Mouse (Mus musculus) hindbrain, embryonic 15.5 days (tissue): ENCODE results near the gene Ptrh1. TPM values are rescaled to one million over a fixed set of nuclear protein-coding genes. Genes with fewer than 3 reads are reported as not detected.
A peak's percentile ranks its signal among the peaks of the same experiment; 100 is the strongest.

ENCODE experiments used
- ATAC-seq: fragments of 200-750 bp; cut with Nextera tagmentation; 2 replicates; pipeline ENCODE4 v1.8.0; 2017; ENCODE audit warnings: low read depth, moderate number of reproducible peaks, moderate TSS enrichment; ENCODE audit not compliant: low FRiP score
- H3K27ac ChIP-seq: fragments of 300-500 bp; sonication (generic); replicated peaks from 2 replicates; pipeline ENCODE4 v1.5.1; 2015; ENCODE audit warnings: mild to moderate bottlenecking, inconsistent platforms
- H3K27me3 ChIP-seq: fragments of 300-500 bp; sonication (generic); 2 replicates; pipeline ENCODE4 v1.6.1; 2015; ENCODE audit warnings: control low read depth, inconsistent platforms
- H3K36me3 ChIP-seq: fragments of 300-500 bp; sonication (generic); 2 replicates; pipeline ENCODE4 v1.6.1; 2015; ENCODE audit warnings: control low read depth, inconsistent platforms
- H3K4me1 ChIP-seq: fragments of 300-500 bp; sonication (generic); replicated peaks from 2 replicates; pipeline ENCODE4 v1.6.1; 2015; ENCODE audit warnings: control low read depth, inconsistent platforms
- H3K4me2 ChIP-seq: fragments of 300-500 bp; sonication (generic); 2 replicates; pipeline ENCODE4 v1.6.1; 2015; ENCODE audit warnings: moderate library complexity, mild to moderate bottlenecking, inconsistent platforms
- H3K4me3 ChIP-seq: fragments of 300-500 bp; sonication (generic); 2 replicates; pipeline ENCODE4 v1.5.1; 2015; ENCODE audit warnings: mild to moderate bottlenecking, inconsistent platforms
- H3K9ac ChIP-seq: fragments of 300-500 bp; sonication (generic); 2 replicates; pipeline ENCODE4 v1.6.1; 2015; ENCODE audit warnings: inconsistent platforms
- H3K9me3 ChIP-seq: fragments of 300-500 bp; sonication (generic); 2 replicates; pipeline ENCODE4 v1.6.1; 2016; ENCODE audit warnings: control low read depth, inconsistent platforms
- WGBS: fragments of 180-500 bp; shearing (Covaris S2); methylation state at CpG from one replicate; pipeline ENCODE4 v1.1.7; 2015; 5-methylcytosine and 5-hydroxymethylcytosine counted together
- polyA plus RNA-seq: library from polyadenylated mRNA; unstranded; fragments of >200 nt; fragmentation: Nextera tagmentation; extraction: Ambion mirVana; gene quantifications from 2 replicates; pipeline ENCODE4 v1.2.1, GENCODE M21; 2015

Gene Ptrh1
- polyA plus RNA-seq, 1 experiment from 2014 or later, result 5.0 TPM

DNA sequence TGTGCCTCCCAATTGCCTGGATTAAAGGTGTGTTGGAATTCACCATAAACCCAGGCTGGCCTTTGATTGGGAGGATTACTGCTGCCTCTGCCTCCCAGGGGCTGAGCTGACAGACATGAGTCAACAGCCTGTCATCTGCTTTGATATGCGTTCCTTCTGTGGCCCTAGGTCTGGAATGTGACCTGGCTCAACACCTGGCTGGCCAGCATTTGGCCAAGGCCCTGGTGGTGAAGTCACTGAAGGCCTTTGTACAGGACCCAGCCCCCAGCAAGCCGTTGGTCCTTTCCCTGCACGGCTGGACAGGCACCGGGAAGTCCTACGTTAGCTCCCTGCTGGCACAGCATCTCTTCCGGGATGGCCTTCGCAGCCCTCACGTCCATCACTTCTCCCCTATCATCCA is 17.1 kb upstream of the Ptrh1 start:
- 68% methylated on average over 8 of the region's 8 CpGs for WGBS
- Histone ChIP-seq H3K4me1 (peaks cover 23% of the 10 kb centered on the region), H3K27me3 (no peaks in the 10 kb centered on the region), H3K9ac (peak overlapping the region; percentile 11; the same call in 1 of the 2 replicates), H3K36me3 (peaks cover 34% of the 10 kb centered on the region), H3K27ac (no peak overlapping the region), H3K4me2 (peak overlapping the region; percentile 22; the same call in 1 of the 2 replicates), H3K9me3 (no peaks in the 10 kb centered on the region), H3K4me3 (no peak overlapping the region)
- no peak for ATAC-seq

DNA sequence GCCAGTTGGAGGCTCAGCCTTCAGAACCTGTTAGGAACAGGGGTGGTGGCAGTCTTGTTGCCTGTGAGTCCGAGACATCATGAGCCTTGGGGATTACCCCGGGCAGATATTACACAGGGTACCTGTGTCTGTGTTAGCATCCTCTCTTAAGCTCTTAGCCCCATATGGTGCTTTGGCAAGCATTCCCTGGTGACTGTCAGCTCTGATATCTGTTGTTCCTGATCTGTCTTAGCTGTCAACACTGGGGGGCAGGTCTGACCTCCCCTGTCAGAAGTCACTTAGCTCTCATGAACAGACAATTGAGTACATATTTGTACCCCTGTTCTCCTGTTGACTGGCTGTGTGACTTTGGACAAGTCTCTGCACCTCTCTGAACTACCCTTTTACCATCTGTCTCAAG is 16.6 kb upstream of the Ptrh1 start:
- Histone ChIP-seq H3K27ac (no peak overlapping the region), H3K9ac (peak overlapping the region; percentile 11; the same call in 1 of the 2 replicates), H3K4me2 (no peak overlapping the region), H3K9me3 (no peaks in the 10 kb centered on the region), H3K4me3 (no peak overlapping the region), H3K4me1 (peaks cover 23% of the 10 kb centered on the region), H3K27me3 (no peaks in the 10 kb centered on the region), H3K36me3 (peaks cover 31% of the 10 kb centered on the region)
- WGBS, result 80% methylated on average over 2 of the region's 2 CpGs
- ATAC-seq, result no peak

DNA sequence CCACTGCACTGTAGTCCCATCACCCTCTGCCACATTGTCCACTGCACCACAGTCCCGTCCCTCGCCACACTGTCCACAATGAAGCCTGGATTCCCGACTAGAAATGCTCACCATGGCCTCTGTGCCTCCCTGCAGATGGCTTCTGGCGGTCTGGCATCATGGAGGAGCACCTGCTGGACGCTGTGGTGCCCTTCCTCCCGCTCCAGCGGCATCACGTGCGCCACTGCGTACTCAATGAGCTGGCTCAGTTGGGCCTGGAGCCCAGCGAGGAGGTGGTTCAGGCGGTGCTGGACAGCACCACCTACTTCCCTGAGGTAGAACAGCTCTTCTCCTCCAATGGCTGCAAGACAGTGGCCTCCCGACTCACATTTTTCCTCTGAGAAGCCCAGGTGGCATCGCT is 14.2 kb upstream of the Ptrh1 start:
- no peak overlapping the region for H3K4me2 ChIP-seq
- H3K4me3 ChIP-seq, result no peak overlapping the region
- 89% methylated on average over 14 of the region's 14 CpGs for WGBS
- H3K9me3 ChIP-seq, result no peaks in the 10 kb centered on the region
- peaks cover 19% of the 10 kb centered on the region; the same call in 1 of the 2 replicates for H3K36me3 ChIP-seq
- no peak for ATAC-seq
- H3K4me1 ChIP-seq, result peaks cover 23% of the 10 kb centered on the region
- H3K27me3 ChIP-seq, result no peaks in the 10 kb centered on the region
- no peak overlapping the region for H3K27ac ChIP-seq
- H3K9ac ChIP-seq, result no peak overlapping the region

DNA sequence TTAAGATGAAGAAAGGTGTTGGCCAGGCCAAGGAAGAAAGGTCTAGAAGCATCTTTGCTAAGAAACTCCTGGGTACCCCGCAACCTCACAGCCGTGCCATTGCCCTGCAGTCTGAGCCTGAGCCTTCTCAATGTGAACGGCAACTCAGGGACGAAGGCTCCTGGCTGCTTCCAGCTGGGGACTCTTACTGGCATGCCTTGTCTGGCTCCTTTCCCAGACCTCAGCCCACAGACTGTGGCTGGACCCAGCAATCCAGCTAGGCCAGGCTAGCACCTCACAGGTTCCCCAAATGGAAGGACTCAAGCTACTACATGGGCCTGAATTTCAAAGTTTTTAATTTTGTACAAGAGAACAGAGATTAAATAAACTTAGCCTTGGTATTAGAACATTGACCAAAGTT is 13.7 kb upstream of the Ptrh1 start:
- Histone ChIP-seq H3K36me3 (peaks cover 19% of the 10 kb centered on the region; the same call in 1 of the 2 replicates), H3K4me1 (peaks cover 19% of the 10 kb centered on the region), H3K4me2 (no peak overlapping the region)

DNA sequence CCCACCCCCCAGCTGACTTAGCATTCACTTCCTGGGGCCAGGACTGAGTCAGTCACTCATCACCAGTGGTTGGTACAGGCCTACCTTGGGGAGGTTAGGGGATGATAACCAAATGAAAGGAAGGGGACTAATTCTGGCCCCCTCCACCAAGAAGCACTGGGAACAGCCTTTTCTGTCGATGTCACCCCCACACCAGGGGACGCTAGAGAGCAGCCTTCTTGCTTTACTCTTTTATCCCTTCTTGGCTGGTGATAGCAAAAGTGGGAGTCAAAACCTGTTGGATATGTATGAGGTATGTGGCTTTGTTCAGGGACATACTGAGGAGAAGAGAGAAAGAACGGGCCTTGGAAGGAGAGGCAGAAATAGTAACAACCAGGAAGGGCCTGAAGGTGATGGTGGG is 12.2 kb upstream of the Ptrh1 start:
- no peak overlapping the region for H3K4me3 ChIP-seq
- H3K4me1 ChIP-seq, result peaks cover 11% of the 10 kb centered on the region
- 78% methylated on average over 3 of the region's 3 CpGs for WGBS
- no peak overlapping the region for H3K9ac ChIP-seq
- no peak for ATAC-seq
- no peak overlapping the region for H3K27ac ChIP-seq
- peaks cover 19% of the 10 kb centered on the region; the same call in 1 of the 2 replicates for H3K36me3 ChIP-seq
- H3K9me3 ChIP-seq, result no peaks in the 10 kb centered on the region
- H3K4me2 ChIP-seq, result no peak overlapping the region
- H3K27me3 ChIP-seq, result no peaks in the 10 kb centered on the region

More for the DNA sequence above, 13.7 kb upstream of the Ptrh1 start:
- H3K9me3 ChIP-seq, result no peaks in the 10 kb centered on the region
- no peak overlapping the region for H3K27ac ChIP-seq
- ATAC-seq, result no peak
- no peak overlapping the region for H3K9ac ChIP-seq
- H3K4me3 ChIP-seq, result no peak overlapping the region
- no peaks in the 10 kb centered on the region for H3K27me3 ChIP-seq
- 84% methylated on average over 4 of the region's 4 CpGs for WGBS

DNA sequence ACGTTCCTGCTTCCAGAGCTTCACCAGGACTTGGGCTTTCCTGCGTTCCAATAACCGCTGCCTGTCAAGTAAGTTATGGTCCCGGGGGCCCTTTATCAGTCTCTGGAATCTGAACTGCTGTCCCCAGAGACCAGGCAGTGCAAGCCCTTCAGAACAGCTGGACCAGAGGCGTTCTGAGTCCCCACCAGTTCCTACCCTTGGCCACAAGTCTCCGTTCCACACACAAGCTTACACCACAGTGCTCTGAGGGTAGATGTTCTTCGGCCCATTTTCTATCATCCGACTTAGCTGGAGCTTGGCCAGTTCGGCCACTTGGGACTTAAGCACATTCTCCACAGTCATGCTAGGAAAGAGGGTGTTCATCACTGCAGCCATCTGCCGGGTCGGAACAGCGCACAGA is 8.3 kb upstream of the Ptrh1 start:
- H3K27ac ChIP-seq, result no peak overlapping the region
- no peaks in the 10 kb centered on the region for H3K36me3 ChIP-seq
- H3K4me1 ChIP-seq, result no peaks in the 10 kb centered on the region
- no peaks in the 10 kb centered on the region for H3K9me3 ChIP-seq
- H3K27me3 ChIP-seq, result no peaks in the 10 kb centered on the region
- H3K9ac ChIP-seq, result no peak overlapping the region
- H3K4me3 ChIP-seq, result no peak overlapping the region
- no peak overlapping the region for H3K4me2 ChIP-seq
- no peak for ATAC-seq
- WGBS, result 63% methylated on average over 12 of the region's 12 CpGs

DNA sequence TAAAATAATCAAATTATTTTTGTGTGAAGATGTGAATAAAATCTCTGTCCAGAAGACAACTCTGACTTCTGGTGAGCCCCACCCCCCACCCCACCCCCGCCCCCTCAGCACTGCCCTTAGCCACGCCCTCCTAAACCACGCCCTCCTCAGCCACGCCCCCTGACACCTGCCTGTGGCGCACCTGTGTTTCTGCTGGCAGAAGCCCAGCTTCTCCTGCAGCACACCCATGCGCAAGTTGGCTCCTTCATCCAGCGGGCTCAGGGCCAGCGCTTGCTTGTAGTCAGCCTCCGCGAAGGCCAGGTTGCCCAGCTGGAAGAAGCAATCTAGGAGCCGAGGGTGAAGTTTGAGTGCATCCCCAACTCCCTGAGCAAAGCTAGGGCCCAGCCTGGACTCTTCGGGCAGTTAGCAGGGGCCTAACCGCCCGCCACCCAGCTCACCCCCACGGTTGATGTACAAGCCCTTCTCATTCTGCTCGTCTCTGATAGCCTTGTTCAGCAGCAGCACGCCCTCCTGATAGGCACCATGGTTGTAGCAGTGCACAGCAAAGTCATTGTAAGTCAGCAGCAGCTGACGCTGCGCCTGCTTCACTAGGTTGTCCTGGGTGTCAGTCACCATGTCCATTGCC is 6.8 kb upstream of the Ptrh1 start:
- no peaks in the 10 kb centered on the region for H3K9me3 ChIP-seq
- H3K27me3 ChIP-seq, result no peaks in the 10 kb centered on the region
- 53% methylated on average over 19 of the region's 19 CpGs for WGBS
- no peak overlapping the region for H3K4me2 ChIP-seq
- H3K9ac ChIP-seq, result no peak overlapping the region
- ATAC-seq, result no peak
- H3K36me3 ChIP-seq, result no peaks in the 10 kb centered on the region
- no peaks in the 10 kb centered on the region for H3K4me1 ChIP-seq
- H3K27ac ChIP-seq, result no peak overlapping the region
- no peak overlapping the region for H3K4me3 ChIP-seq

DNA sequence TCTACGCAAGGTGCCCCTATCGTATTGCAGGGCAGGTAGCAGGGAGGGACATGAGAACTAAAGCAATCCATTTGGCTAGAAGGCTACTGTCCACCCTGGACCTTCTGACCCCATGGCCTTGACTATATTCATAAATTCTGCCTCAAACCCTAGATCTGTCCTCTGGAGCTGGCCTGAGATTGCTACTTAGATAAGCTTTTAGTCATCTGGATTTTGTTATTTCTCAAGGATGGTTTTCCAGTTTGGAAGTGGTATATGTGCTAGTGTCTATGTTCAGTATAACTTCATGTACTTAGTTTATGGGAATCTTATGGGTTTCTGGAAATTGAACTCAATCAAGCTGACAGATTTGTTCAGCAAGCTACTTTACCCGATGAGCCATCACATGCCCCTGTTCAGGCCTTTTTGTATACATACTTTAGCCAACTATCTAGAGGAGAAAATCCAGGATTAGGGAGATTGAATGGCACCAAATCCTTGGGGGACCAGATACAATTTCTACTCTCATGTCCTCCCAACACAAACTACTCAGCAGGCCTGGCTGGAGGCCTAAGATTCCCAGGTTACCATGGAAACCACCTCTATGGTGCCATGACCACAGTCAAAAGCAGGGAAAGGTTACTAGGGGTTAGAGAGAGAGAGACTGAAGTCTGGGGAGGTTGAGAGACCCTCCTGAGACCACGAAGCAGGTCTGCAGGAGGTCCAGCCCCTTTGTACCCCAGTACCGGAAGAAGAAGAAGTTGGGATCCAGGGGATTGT is 6.1 kb upstream of the Ptrh1 start:
- Histone ChIP-seq H3K4me2 (no peak overlapping the region), H3K9me3 (no peaks in the 10 kb centered on the region), H3K4me1 (no peaks in the 10 kb centered on the region; the same call in 1 of the 2 replicates), H3K36me3 (no peaks in the 10 kb centered on the region), H3K9ac (no peak overlapping the region), H3K27ac (no peak overlapping the region), H3K4me3 (no peak overlapping the region), H3K27me3 (no peaks in the 10 kb centered on the region)
- 56% methylated on average over 5 of the region's 5 CpGs for WGBS
- no peak for ATAC-seq

DNA sequence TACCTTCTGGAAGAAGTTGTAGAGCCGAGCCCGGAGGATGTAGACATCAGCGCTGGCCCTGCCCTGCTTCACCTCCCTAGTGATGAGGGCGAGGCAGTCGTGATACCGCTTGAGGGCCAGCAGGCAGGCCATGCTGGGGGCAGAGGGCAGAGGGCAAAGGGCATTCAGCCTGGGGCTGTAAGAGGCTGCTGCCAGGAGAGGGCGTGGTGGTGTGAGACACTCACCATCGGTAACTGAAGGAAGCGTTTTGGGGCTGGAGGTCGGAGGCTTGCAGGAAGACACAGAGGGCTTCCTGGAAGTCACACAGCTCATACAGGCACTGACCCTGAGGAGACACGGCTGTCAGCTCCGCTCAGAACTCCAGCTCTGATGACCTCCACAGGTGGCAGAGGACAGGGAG is 3.7 kb upstream of the Ptrh1 start:
- peaks cover 15% of the 10 kb centered on the region for H3K4me1 ChIP-seq
- no peaks in the 10 kb centered on the region for H3K9me3 ChIP-seq
- H3K27ac ChIP-seq, result no peak overlapping the region
- no peak overlapping the region for H3K9ac ChIP-seq
- 39% methylated on average over 12 of the region's 12 CpGs for WGBS
- no peaks in the 10 kb centered on the region for H3K36me3 ChIP-seq
- ATAC-seq, result no peak
- H3K4me3 ChIP-seq, result no peak overlapping the region
- H3K27me3 ChIP-seq, result no peaks in the 10 kb centered on the region
- no peak overlapping the region for H3K4me2 ChIP-seq

DNA sequence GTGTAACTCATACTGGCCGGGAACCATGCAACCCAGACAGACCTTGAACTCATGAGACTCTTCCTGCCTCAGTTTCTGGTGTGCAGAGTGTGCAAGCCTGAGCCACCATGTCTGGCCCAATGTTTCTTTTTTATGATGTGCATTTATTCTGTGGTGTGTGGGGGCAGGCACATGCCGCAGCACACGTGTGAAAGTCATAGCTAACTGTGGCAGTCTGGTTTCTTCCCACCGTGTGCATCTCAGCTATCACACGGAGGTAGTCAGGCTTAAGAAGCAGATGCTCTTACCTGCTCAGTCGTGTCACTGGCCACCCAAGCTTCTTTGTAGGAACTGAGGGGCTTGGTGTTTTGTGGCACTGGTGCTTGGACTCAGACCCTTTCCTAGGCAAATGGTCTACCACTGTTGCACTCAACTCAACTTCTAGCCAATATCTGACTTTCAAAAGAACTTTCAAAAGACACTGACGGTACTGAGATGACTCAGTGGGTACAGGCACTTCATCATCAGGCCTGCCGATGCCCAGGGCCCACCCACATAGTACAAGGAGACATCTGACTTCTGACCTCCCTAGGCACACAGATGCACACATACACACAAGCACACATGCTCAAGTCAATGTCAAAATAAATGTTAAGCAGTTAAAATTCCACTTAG is 2.8 kb upstream of the Ptrh1 start:
- H3K27ac ChIP-seq, result no peak overlapping the region
- no peak for ATAC-seq
- no peaks in the 10 kb centered on the region for H3K27me3 ChIP-seq
- no peak overlapping the region for H3K4me2 ChIP-seq
- H3K36me3 ChIP-seq, result no peaks in the 10 kb centered on the region
- no peaks in the 10 kb centered on the region for H3K9me3 ChIP-seq
- peaks cover 15% of the 10 kb centered on the region for H3K4me1 ChIP-seq
- WGBS, result 86% methylated on average over 8 of the region's 8 CpGs
- H3K9ac ChIP-seq, result no peak overlapping the region
- no peak overlapping the region for H3K4me3 ChIP-seq

DNA sequence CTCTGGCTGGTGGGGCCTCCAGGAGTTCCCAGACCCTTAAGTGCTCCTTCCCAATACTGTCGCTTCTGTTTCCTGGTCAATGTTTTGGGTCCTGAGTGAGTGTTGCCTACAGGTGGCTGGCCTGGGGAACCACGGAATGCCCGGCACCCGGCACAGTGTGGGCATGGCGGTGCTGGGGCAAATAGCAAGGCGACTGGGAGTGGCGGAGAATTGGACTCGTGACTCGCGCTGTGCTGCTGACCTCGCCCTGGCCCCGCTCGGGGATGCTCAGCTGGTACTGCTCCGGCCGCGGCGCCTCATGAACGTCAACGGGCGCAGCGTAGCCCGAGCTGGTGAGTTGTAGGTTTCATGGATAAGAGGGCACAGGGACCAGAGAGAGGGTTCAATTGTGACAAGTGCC is 606 bp downstream of the Ptrh1 start:
- Histone ChIP-seq H3K36me3 (no peaks in the 10 kb centered on the region), H3K4me3 (peak overlapping the region; percentile 60), H3K27ac (no peak overlapping the region), H3K4me1 (peaks cover 15% of the 10 kb centered on the region), H3K4me2 (peak overlapping the region; percentile 77), H3K9ac (peak overlapping the region; percentile 38), H3K27me3 (no peaks in the 10 kb centered on the region), H3K9me3 (no peaks in the 10 kb centered on the region)
- 27% methylated on average over 22 of the region's 22 CpGs for WGBS
- ATAC-seq, result no peak

DNA sequence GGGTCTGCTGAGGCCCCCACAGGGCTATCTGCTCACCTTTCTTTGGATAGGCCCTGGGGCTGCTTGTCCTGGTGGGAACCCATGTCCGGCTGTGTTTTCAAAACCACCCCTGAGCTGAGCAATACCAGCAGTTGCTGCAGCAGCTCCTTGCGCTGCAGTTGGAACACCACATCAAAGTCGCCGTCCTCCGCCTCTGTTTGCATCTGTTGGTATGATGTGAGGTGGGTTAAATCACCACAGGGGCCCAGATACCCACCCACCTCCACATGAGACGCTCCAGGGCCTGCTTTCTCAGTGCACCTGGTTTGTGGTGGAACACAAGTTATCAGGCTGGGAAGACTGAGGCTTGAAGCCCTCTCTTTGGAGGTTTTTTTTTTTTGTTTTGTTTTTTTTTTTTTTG is 2.5 kb downstream of the Ptrh1 start:
- no peak for ATAC-seq
- H3K4me3 ChIP-seq, result no peak overlapping the region

More for the DNA sequence above, 2.5 kb downstream of the Ptrh1 start:
- WGBS, result 91% methylated on average over 6 of the region's 6 CpGs
- Histone ChIP-seq H3K9me3 (no peaks in the 10 kb centered on the region), H3K9ac (no peak overlapping the region), H3K27ac (no peak overlapping the region), H3K27me3 (no peaks in the 10 kb centered on the region), H3K36me3 (no peaks in the 10 kb centered on the region), H3K4me2 (no peak overlapping the region), H3K4me1 (peaks cover 15% of the 10 kb centered on the region)
